Mouse (Mus musculus) erythroblast, adult 5-6 weeks (primary cell): ENCODE results near the gene Znrf4. TPM values are rescaled to one million over a fixed set of nuclear protein-coding genes. Genes with fewer than 3 reads are reported as not detected.
A peak's percentile ranks its signal among the peaks of the same experiment; 100 is the strongest.

Source experiments
- ATAC-seq: replicated peaks from 2 replicates; pipeline ENCODE4 v1.8.0; 2016; ENCODE audit warnings: moderate number of reproducible peaks, mild to moderate bottlenecking, moderate TSS enrichment, inconsistent platforms; ENCODE audit not compliant: poor library complexity, low FRiP score, severe bottlenecking
- total RNA-seq, 2 experiments: library from RNA; stranded (forward) in 1 of 2; stranded (reverse) in 1 of 2; fragments of 150-400 nt in 1 of 2; fragments of 200-764, 138-1000 nt in 1 of 2; gene quantifications; 2 replicates each; pipeline versions ENCODE4 v1.2.3 to v1.2.4; 2015 to 2017; ENCODE audit warnings: low replicate concordance in 2 of 2

Znrf4 gene
- not detected in 2 replicates for total RNA-seq (2015; ENCODE audit: low replicate concordance)
- not detected in 2 replicates for total RNA-seq (2017; ENCODE audit: low replicate concordance)

GRCm38 (mm10) chr17:56512310-56512709 is at the start of gene Znrf4:
Znrf4 (minus strand) TSS chr17:56512431.
- no peak for ATAC-seq

GRCm38 (mm10) chr17:56561866-56562265 is 49.6 kb upstream of the Znrf4 start:
- no peak for ATAC-seq

GRCm38 (mm10) chr17:56560131-56560530 is 47.9 kb upstream of the Znrf4 start:
- no peak for ATAC-seq

GRCm38 (mm10) chr17:56559386-56559785 is 47.2 kb upstream of the Znrf4 start:
- ATAC-seq = no peak

GRCm38 (mm10) chr17:56558448-56558847 is 46.2 kb upstream of the Znrf4 start:
- ATAC-seq = peak; percentile 72

- no peak for ATAC-seq
These were observed 41.9 kb upstream of the Znrf4 start, which contains the start of gene Gm20219 for GRCm38 (mm10) chr17:56554122-56554551. Gm20219 (minus strand) TSS chr17:56554387.

- peak; percentile 86 for ATAC-seq
These were observed 40.6 kb upstream of the Znrf4 start for GRCm38 (mm10) chr17:56552781-56553363.

GRCm38 (mm10) chr17:56551841-56552581 is 39.8 kb upstream of the Znrf4 start:
- no peak for ATAC-seq

GRCm38 (mm10) chr17:56550784-56551475 is 38.7 kb upstream of the Znrf4 start:
- ATAC-seq = no peak

GRCm38 (mm10) chr17:56548605-56549105 is 36.4 kb upstream of the Znrf4 start:
- no peak for ATAC-seq

GRCm38 (mm10) chr17:56547846-56548604 is 35.8 kb upstream of the Znrf4 start:
- no peak for ATAC-seq

- ATAC-seq = no peak
These were observed 35.0 kb upstream of the Znrf4 start for GRCm38 (mm10) chr17:56547116-56547845.

GRCm38 (mm10) chr17:56546576-56546975 is 34.3 kb upstream of the Znrf4 start:
- ATAC-seq = no peak

- no peak for ATAC-seq
These were observed 33.7 kb upstream of the Znrf4 start for GRCm38 (mm10) chr17:56545945-56546344.

- no peak for ATAC-seq
These were observed 32.6 kb upstream of the Znrf4 start for GRCm38 (mm10) chr17:56544699-56545387.

- ATAC-seq = no peak
These were observed 31.5 kb upstream of the Znrf4 start for GRCm38 (mm10) chr17:56543684-56544224.

GRCm38 (mm10) chr17:56542736-56543135 is 30.5 kb upstream of the Znrf4 start:
- ATAC-seq = no peak

- no peak for ATAC-seq
These were observed 28.3 kb upstream of the Znrf4 start for GRCm38 (mm10) chr17:56540562-56540975.
